Mouse (Mus musculus): ENCODE results near the gene Ptov1. TPM values are rescaled to one million over a fixed set of nuclear protein-coding genes. Genes with fewer than 3 reads are reported as not detected.

The Ptov1 gene
- polyA plus RNA-seq, 1 experiment from 2014 or later, result 156 TPM

- Histone ChIP-seq H3K36me3 (ENCODE audit: control insufficient read depth, insufficient read depth, low read length) (peaks cover 7% of the 10 kb centered on the region), H3K9ac (ENCODE audit: low read length) (peak overlapping the region; percentile 84), H3K27me3 (ENCODE audit: control insufficient read depth, insufficient read depth, low read length) (no peaks in the 10 kb centered on the region), H3K4me3 (replicated peaks; ENCODE audit: low read length) (peak overlapping the region; percentile 66), H3K4me1 (ENCODE audit: control insufficient read depth, insufficient read depth, low read length) (peaks cover 46% of the 10 kb centered on the region), H3K27ac (ENCODE audit: low read length) (peak overlapping the region; percentile 97), H3K9me3 (replicated peaks; ENCODE audit: control insufficient read depth, low read length) (no peaks in the 10 kb centered on the region), H3K4me2 (ENCODE audit: low read depth, low read length) (peak overlapping the region; percentile 93)
- no peak for ATAC-seq (ENCODE audit: insufficient read depth, low FRiP score)
- WGBS, result 77% methylated on average over 8 of the region's 8 CpGs
These were observed 18.6 kb downstream of the Ptov1 start for GRCm38 (mm10) chr7:44850789-44851624.

DNA sequence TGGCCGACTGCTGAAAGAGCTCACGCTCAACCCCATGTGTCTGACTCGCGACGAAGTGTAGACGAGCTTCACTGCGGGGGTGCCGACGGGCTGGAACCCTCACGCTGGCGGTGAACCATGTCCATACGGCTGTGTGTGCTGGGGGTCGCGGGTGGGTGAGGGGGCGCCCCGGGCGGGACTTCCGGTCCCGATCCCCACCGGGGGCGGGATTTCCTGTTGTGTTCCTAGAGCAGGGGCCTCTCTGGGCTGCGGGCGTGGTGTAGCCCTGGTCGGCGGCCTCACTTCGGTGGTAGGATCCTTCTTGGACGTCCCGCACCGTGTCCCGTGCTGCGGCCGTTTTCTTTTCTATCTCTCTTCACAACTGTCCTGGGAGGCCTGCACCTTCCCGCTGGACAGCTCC is 19.4 kb downstream of the Ptov1 start:
- WGBS, result under 1% methylated on average over 29 of the region's 33 CpGs
- H3K4me1 ChIP-seq (ENCODE audit: control insufficient read depth, insufficient read depth, low read length), result peaks cover 40% of the 10 kb centered on the region
- H3K27me3 ChIP-seq (ENCODE audit: control insufficient read depth, insufficient read depth, low read length), result no peaks in the 10 kb centered on the region
- peak overlapping the region; percentile 66 for H3K4me3 ChIP-seq (replicated peaks; ENCODE audit: low read length)
- H3K9me3 ChIP-seq (replicated peaks; ENCODE audit: control insufficient read depth, low read length), result no peaks in the 10 kb centered on the region
- peak overlapping the region; percentile 84 for H3K9ac ChIP-seq (ENCODE audit: low read length)
- H3K27ac ChIP-seq (ENCODE audit: low read length), result peak overlapping the region; percentile 97
- peaks cover 15% of the 10 kb centered on the region for H3K36me3 ChIP-seq (ENCODE audit: control insufficient read depth, insufficient read depth, low read length)
- peak; percentile 23 for ATAC-seq (ENCODE audit: insufficient read depth, low FRiP score)
- H3K4me2 ChIP-seq (ENCODE audit: low read depth, low read length), result peak overlapping the region; percentile 93

GRCm38 (mm10) chr7:44849416-44850111 is 20.0 kb downstream of the Ptov1 start:
- Histone ChIP-seq H3K4me2 (ENCODE audit: low read depth, low read length) (peak overlapping the region; percentile 93), H3K9ac (ENCODE audit: low read length) (peak overlapping the region; percentile 84), H3K9me3 (replicated peaks; ENCODE audit: control insufficient read depth, low read length) (no peaks in the 10 kb centered on the region), H3K27me3 (ENCODE audit: control insufficient read depth, insufficient read depth, low read length) (no peaks in the 10 kb centered on the region), H3K27ac (ENCODE audit: low read length) (peak overlapping the region; percentile 97), H3K4me3 (replicated peaks; ENCODE audit: low read length) (peak overlapping the region; percentile 66), H3K36me3 (ENCODE audit: control insufficient read depth, insufficient read depth, low read length) (peaks cover 15% of the 10 kb centered on the region), H3K4me1 (ENCODE audit: control insufficient read depth, insufficient read depth, low read length) (peaks cover 36% of the 10 kb centered on the region)
- peak; percentile 71 for ATAC-seq (ENCODE audit: insufficient read depth, low FRiP score)
- WGBS, result under 1% methylated on average over 41 of the region's 41 CpGs

DNA sequence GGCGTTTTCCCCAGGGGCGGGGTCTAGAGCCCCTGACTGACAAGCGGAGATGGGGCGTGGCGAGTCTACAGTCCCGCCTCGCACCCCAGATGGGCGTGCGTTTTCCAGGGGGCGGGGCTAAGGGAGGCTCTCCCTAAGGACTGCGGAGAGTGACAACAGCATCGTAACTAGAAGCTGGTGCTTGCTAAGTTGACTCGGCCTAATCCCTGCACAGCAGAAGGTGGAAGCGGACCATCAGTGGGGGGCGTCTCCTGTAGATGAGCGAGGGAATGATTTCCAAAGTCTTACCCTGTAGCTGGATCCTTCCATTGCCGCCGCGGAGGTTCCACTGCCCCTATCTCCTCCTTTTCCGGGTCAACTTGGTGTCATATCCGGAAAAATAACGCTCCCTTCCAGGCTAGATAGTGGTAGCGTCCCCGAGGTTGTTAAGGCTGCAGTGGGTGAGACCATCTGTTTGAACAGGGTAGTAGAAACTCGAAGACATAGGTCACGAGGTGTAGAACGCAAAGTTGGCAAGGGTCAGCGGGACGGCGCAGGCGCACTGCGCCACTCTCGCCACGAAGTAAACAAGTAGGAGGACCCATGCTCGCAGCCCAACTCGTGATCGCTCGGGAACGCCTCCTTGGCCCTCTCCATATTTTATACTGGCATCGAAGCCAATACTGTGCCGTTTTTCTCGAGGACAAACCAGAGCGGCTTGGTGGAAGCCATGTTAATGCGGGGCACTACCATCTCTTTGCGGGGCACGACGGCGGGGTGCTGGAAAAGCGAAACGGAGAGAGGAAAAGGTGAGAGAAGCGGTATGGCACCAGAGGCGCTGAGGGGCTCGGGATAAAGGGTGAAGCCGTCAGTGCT is 20.8 kb downstream of the Ptov1 start, which contains the start of the genes Akt1s1 and Tbc1d17:
Gene Akt1s1 (plus strand): TSS at position 431 of the 855 bp plus-strand sequence.
Gene Tbc1d17 (minus strand): TSS at position 519 of the 855 bp plus-strand sequence.
- Histone ChIP-seq H3K36me3 (ENCODE audit: control insufficient read depth, insufficient read depth, low read length) (peaks cover 15% of the 10 kb centered on the region), H3K9me3 (replicated peaks; ENCODE audit: control insufficient read depth, low read length) (no peaks in the 10 kb centered on the region), H3K4me1 (ENCODE audit: control insufficient read depth, insufficient read depth, low read length) (peaks cover 29% of the 10 kb centered on the region), H3K27ac (ENCODE audit: low read length) (peak within 1 kb of the TSS; percentile 97), H3K9ac (ENCODE audit: low read length) (peak within 1 kb of the TSS; percentile 84), H3K27me3 (ENCODE audit: control insufficient read depth, insufficient read depth, low read length) (no peaks in the 10 kb centered on the region), H3K4me2 (ENCODE audit: low read depth, low read length) (peak within 1 kb of the TSS; percentile 93), H3K4me3 (replicated peaks; ENCODE audit: low read length) (peak within 1 kb of the TSS; percentile 66)
- ATAC-seq (ENCODE audit: insufficient read depth, low FRiP score), result peak; percentile 87
- WGBS, result under 1% methylated on average over 54 of the region's 54 CpGs

DNA sequence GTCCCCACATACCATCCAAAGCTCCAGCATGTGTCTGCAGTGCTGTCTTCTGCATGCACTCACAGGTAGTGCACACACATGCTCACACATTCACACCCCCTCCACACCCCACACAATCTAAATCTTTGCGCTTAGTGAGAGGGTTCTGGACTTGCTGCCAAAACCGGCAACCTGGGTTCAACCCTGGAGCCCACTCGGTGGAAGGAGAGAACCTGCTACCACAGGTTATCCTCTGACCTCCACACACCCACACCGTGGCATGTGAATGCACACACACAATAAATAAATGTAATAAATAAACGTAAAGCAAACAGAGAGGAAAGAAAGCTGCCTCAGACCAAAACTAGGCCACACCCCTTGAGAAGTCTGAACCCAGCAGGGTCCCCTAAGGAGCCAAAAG is 21.8 kb downstream of the Ptov1 start:
- WGBS, result 61% methylated on average over 5 of the region's 5 CpGs
- Histone ChIP-seq H3K4me3 (replicated peaks; ENCODE audit: low read length) (peak overlapping the region; percentile 66), H3K36me3 (ENCODE audit: control insufficient read depth, insufficient read depth, low read length) (peaks cover 17% of the 10 kb centered on the region), H3K27me3 (ENCODE audit: control insufficient read depth, insufficient read depth, low read length) (no peaks in the 10 kb centered on the region), H3K4me1 (ENCODE audit: control insufficient read depth, insufficient read depth, low read length) (peaks cover 22% of the 10 kb centered on the region), H3K4me2 (ENCODE audit: low read depth, low read length) (peak overlapping the region; percentile 93), H3K9me3 (replicated peaks; ENCODE audit: control insufficient read depth, low read length) (no peaks in the 10 kb centered on the region), H3K9ac (ENCODE audit: low read length) (peak overlapping the region; percentile 71), H3K27ac (ENCODE audit: low read length) (peak overlapping the region; percentile 97; the same call in 1 of the 2 replicates)
- no peak for ATAC-seq (ENCODE audit: insufficient read depth, low FRiP score)

GRCm38 (mm10) chr7:44846804-44847203 is 22.8 kb downstream of the Ptov1 start:
- no peak overlapping the region for H3K4me2 ChIP-seq (ENCODE audit: low read depth, low read length)
- no peak overlapping the region for H3K9ac ChIP-seq (ENCODE audit: low read length)
- ATAC-seq (ENCODE audit: insufficient read depth, low FRiP score), result no peak
- peaks cover 22% of the 10 kb centered on the region for H3K4me1 ChIP-seq (ENCODE audit: control insufficient read depth, insufficient read depth, low read length)
- 84% methylated on average over 7 of the region's 7 CpGs for WGBS
- H3K9me3 ChIP-seq (replicated peaks; ENCODE audit: control insufficient read depth, low read length), result no peaks in the 10 kb centered on the region
- peaks cover 23% of the 10 kb centered on the region for H3K36me3 ChIP-seq (ENCODE audit: control insufficient read depth, insufficient read depth, low read length)
- no peaks in the 10 kb centered on the region for H3K27me3 ChIP-seq (ENCODE audit: control insufficient read depth, insufficient read depth, low read length)
- H3K27ac ChIP-seq (ENCODE audit: low read length), result no peak overlapping the region
- no peak overlapping the region for H3K4me3 ChIP-seq (replicated peaks; ENCODE audit: low read length)

DNA sequence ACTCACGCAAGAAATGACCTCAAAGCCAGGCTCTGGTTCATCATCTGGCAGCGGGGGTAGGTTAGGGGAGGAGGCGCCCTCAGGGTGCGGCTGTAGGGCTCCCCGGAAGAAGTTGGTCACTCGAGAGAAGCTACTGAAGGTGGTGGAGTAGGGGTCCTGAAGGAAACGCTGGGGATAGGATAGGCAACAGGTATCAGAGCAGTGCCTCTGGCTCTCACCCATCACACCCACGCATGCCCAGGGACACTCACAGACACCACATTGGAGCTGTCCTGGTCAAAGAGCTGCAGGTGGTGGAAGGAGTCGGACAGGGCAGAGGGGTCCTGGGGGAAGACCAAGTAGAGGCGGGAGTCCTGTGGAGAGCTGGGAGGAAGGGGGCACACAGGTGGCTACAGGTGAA is 24.6 kb downstream of the Ptov1 start:
- ATAC-seq (ENCODE audit: insufficient read depth, low FRiP score), result no peak
- H3K4me3 ChIP-seq (replicated peaks; ENCODE audit: low read length), result no peak overlapping the region
- H3K4me2 ChIP-seq (ENCODE audit: low read depth, low read length), result no peak overlapping the region
- peaks cover 23% of the 10 kb centered on the region for H3K36me3 ChIP-seq (ENCODE audit: control insufficient read depth, insufficient read depth, low read length)
- H3K9me3 ChIP-seq (replicated peaks; ENCODE audit: control insufficient read depth, low read length), result no peaks in the 10 kb centered on the region
- peaks cover 14% of the 10 kb centered on the region for H3K4me1 ChIP-seq (ENCODE audit: control insufficient read depth, insufficient read depth, low read length)
- no peak overlapping the region for H3K9ac ChIP-seq (ENCODE audit: low read length)
- H3K27me3 ChIP-seq (ENCODE audit: control insufficient read depth, insufficient read depth, low read length), result no peaks in the 10 kb centered on the region
- 93% methylated on average over 10 of the region's 10 CpGs for WGBS
- H3K27ac ChIP-seq (ENCODE audit: low read length), result no peak overlapping the region

DNA sequence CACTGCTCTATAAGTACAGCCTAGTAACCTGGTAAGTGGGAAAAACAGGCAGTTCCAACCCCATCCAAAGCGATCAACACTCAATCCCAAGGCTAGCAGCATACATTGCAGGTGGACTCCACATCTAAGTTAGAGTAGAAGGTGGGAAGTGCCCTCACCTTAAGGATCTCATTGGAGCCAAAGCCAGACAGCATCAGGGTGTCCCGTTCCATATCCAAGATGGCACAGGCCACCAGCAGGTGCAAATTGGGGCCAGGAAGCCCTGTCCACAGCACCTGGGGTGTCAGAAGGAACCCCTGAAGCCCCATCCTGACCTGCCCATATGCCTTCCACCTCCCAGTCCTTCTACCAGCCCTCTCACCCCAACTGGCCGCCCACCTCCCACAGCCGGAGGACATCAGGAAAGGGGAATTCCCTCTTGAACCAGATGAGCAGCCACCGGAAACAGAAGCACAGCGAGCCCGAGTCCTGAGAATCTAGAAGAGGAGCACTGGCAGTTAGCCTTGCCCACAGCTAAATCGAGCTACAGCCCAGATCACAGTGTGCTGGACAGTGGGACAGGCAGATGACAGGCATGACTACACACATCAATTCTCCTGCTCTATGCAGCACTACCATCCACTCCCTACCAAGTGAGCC is 27.6 kb downstream of the Ptov1 start:
- Histone ChIP-seq H3K9ac (ENCODE audit: low read length) (no peak overlapping the region), H3K4me3 (replicated peaks; ENCODE audit: low read length) (no peak overlapping the region), H3K27ac (ENCODE audit: low read length) (no peak overlapping the region), H3K9me3 (replicated peaks; ENCODE audit: control insufficient read depth, low read length) (no peaks in the 10 kb centered on the region), H3K36me3 (ENCODE audit: control insufficient read depth, insufficient read depth, low read length) (peaks cover 23% of the 10 kb centered on the region), H3K4me2 (ENCODE audit: low read depth, low read length) (no peak overlapping the region), H3K27me3 (ENCODE audit: control insufficient read depth, insufficient read depth, low read length) (no peaks in the 10 kb centered on the region; the same call in 1 of the 2 replicates), H3K4me1 (ENCODE audit: control insufficient read depth, insufficient read depth, low read length) (peaks cover 10% of the 10 kb centered on the region)
- WGBS, result 85% methylated on average over 8 of the region's 8 CpGs
- no peak for ATAC-seq (ENCODE audit: insufficient read depth, low FRiP score)
